Mouse (Mus musculus): Measurements from ENCODE around the gene Myom1.

DNA sequence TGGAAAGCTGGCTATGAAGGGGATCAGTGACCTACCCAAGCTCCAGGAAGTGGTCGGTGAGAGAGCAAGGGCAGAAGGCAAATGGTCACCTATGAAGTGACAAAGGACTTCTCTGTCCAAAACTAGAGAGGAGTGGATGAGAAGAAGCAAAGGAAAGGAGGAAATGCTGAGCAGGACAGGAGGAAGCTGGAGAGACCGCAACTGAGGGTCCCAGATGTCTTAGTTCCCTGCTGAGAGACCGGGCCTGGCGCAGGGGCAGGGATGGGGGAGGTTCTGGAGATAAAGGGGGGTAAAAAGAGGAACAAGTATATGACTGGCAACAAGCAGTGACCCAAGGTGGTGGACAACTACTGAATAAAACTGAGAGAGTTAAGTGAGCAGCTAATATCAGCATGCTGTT, 115.5 kb downstream of the Myom1 start:
- TF ChIP-seq CTCF (conservative IDR thresholded peaks at IDR 0.05; ENCODE audit: low read length) (no peak), NANOG (IDR thresholded peaks at IDR 0.05; ENCODE audit: borderline replicate concordance, low read length) (no peak)
